Mouse (Mus musculus): ENCODE measurements around the gene B3galt4.
"Not testable (repeated sequence)": the region's sequence is repeated elsewhere in the genome, so short reads cannot be mapped to it uniquely, and the experiment has no call there.

Gene B3galt4

GRCm38 (mm10) chr17:33909077-33909868 is 42.0 kb downstream of the B3galt4 start, which contains the start of gene Daxx:
Gene Daxx, plus strand, starts transcription at chr17:33909414.
- DNase-seq (ENCODE audit: extremely low spot score, low read depth, low spot score): peak; percentile 85

- DNase-seq (ENCODE audit: extremely low spot score, low read depth, low spot score): no peak
These were observed 42.8 kb downstream of the B3galt4 start for GRCm38 (mm10) chr17:33908331-33909076.

- DNase-seq (ENCODE audit: extremely low spot score, low read depth, low spot score): not testable (repeated sequence)
These were observed 46.5 kb downstream of the B3galt4 start, which contains the start of gene Platr17 for GRCm38 (mm10) chr17:33904835-33905234. Gene Platr17, plus strand, starts transcription at chr17:33905135.

GRCm38 (mm10) chr17:33903911-33904651 is 47.2 kb downstream of the B3galt4 start:
- not testable (repeated sequence) for DNase-seq (ENCODE audit: extremely low spot score, low read depth, low spot score)

GRCm38 (mm10) chr17:33902491-33902890 is 48.8 kb downstream of the B3galt4 start:
- DNase-seq (ENCODE audit: extremely low spot score, low read depth, low spot score): no peak

- no peak for DNase-seq (ENCODE audit: extremely low spot score, low read depth, low spot score)
These were observed 49.2 kb downstream of the B3galt4 start for GRCm38 (mm10) chr17:33902079-33902478.

GRCm38 (mm10) chr17:33901653-33902052 is 49.6 kb downstream of the B3galt4 start:
- no peak for DNase-seq (ENCODE audit: extremely low spot score, low read depth, low spot score)

- DNase-seq (ENCODE audit: extremely low spot score, low read depth, low spot score): no peak
These were observed 50.3 kb downstream of the B3galt4 start for GRCm38 (mm10) chr17:33900989-33901314.

GRCm38 (mm10) chr17:33900281-33900988 is 50.9 kb downstream of the B3galt4 start:
- DNase-seq (ENCODE audit: extremely low spot score, low read depth, low spot score): no peak
